Mouse (Mus musculus) spleen, adult 2 months (tissue): ENCODE data around the gene Cks2.

ENCODE experiments used
- CTCF ChIP-seq: fragments of 200-500 bp; IDR thresholded peaks from 2 replicates; pipeline ENCODE4 v1.5.1; 2011; ENCODE audit warnings: mild to moderate bottlenecking, inconsistent platforms; ENCODE audit not compliant: insufficient read depth, insufficient read length, insufficient replicate concordance; ENCODE audit errors: extremely low read depth
- POLR2A ChIP-seq: fragments of 200-500 bp; IDR thresholded peaks from 2 replicates; pipeline ENCODE4 v1.6.1; 2011; ENCODE audit warnings: low read depth, low read length, inconsistent platforms

GRCm38 (mm10) chr13:51685290-51685966, 40.4 kb downstream of the Cks2 start:
- TF ChIP-seq POLR2A, result no peak
- no peak for TF ChIP-seq CTCF
